Mouse (Mus musculus) hindbrain, embryonic 11.5 days (tissue): ENCODE results near the gene Aqp6. TPM values are rescaled to one million over a fixed set of nuclear protein-coding genes. Genes with fewer than 3 reads are reported as not detected.

Experiments
- ATAC-seq: fragments of 200-750 bp; cut with Nextera tagmentation; 2 replicates; pipeline ENCODE4 v1.8.0; 2017; ENCODE audit warnings: mild to moderate bottlenecking, moderate TSS enrichment, moderate library complexity; ENCODE audit not compliant: low FRiP score
- DNase-seq: peaks from one replicate; pipeline ENCODE4 v3.0.0-alpha.2; 2015; ENCODE audit warnings: low spot score
- H3K27ac ChIP-seq: fragments of 300-500 bp; sonication (generic); 2 replicates; pipeline ENCODE4 v1.5.1; 2014; ENCODE audit warnings: mild to moderate bottlenecking, low read depth, low read length
- H3K27me3 ChIP-seq: fragments of 300-500 bp; sonication (generic); 2 replicates; pipeline ENCODE4 v1.6.1; 2014; ENCODE audit warnings: mild to moderate bottlenecking, low read length, moderate library complexity, mixed read lengths; ENCODE audit not compliant: control insufficient read depth, insufficient read depth
- H3K36me3 ChIP-seq: fragments of 300-500 bp; sonication (generic); 2 replicates; pipeline ENCODE4 v1.6.1; 2014; ENCODE audit warnings: mild to moderate bottlenecking, low read length, moderate library complexity, mixed read lengths; ENCODE audit not compliant: control insufficient read depth, insufficient read depth
- H3K4me1 ChIP-seq: fragments of 300-500 bp; sonication (generic); replicated peaks from 2 replicates; pipeline ENCODE4 v1.6.1; 2014; ENCODE audit warnings: low read length, mixed read lengths; ENCODE audit not compliant: control insufficient read depth, insufficient read depth
- H3K4me2 ChIP-seq: fragments of 300-500 bp; sonication (generic); replicated peaks from 2 replicates; pipeline ENCODE4 v1.6.1; 2014; ENCODE audit warnings: mild to moderate bottlenecking, low read depth, low read length
- H3K4me3 ChIP-seq: fragments of 300-500 bp; sonication (generic); 2 replicates; pipeline ENCODE4 v1.5.1; 2014; ENCODE audit warnings: low read depth, low read length
- H3K9ac ChIP-seq: fragments of 300-500 bp; sonication (generic); 2 replicates; pipeline ENCODE4 v1.6.1; 2014; ENCODE audit warnings: low read depth, low read length
- H3K9me3 ChIP-seq: fragments of 300-500 bp; sonication (generic); 2 replicates; pipeline ENCODE4 v1.6.1; 2016; ENCODE audit warnings: low read length; ENCODE audit not compliant: control insufficient read depth
- WGBS: fragments of 180-500 bp; shearing (Covaris S2); extraction: QIAGEN DNeasy Blood & Tissue Kit; methylation state at CpG from one replicate; pipeline ENCODE4 v1.1.7; 2014; 5-methylcytosine and 5-hydroxymethylcytosine counted together
- polyA plus RNA-seq: library from polyadenylated mRNA; unstranded; fragments of >200 nt; fragmentation: Nextera tagmentation; extraction: Ambion mirVana; gene quantifications from 2 replicates; pipeline ENCODE4 v1.2.1, GENCODE M21; 2014

The Aqp6 gene
- polyA plus RNA-seq, 1 experiment from 2014 or later = 1.7 TPM

GRCm38 (mm10) chr15:99603216-99603615 is 2.0 kb downstream of the Aqp6 start:
- H3K9ac ChIP-seq = no peak overlapping the region
- H3K4me1 ChIP-seq = peaks cover 21% of the 10 kb centered on the region
- H3K9me3 ChIP-seq = no peaks in the 10 kb centered on the region
- 79% methylated on average over 7 of the region's 7 CpGs for WGBS
- no peak overlapping the region for H3K4me2 ChIP-seq
- no peaks in the 10 kb centered on the region for H3K36me3 ChIP-seq
- no peak overlapping the region for H3K27ac ChIP-seq
- H3K4me3 ChIP-seq = no peak overlapping the region
- no peaks in the 10 kb centered on the region for H3K27me3 ChIP-seq
- ATAC-seq (no peak), DNase-seq (no peak)

GRCm38 (mm10) chr15:99605595-99605994 is 4.4 kb downstream of the Aqp6 start:
- ATAC-seq = no peak
- H3K4me3 ChIP-seq = no peak overlapping the region
- peaks cover 15% of the 10 kb centered on the region for H3K4me1 ChIP-seq
- H3K27me3 ChIP-seq = no peaks in the 10 kb centered on the region
- H3K36me3 ChIP-seq = no peaks in the 10 kb centered on the region
- no peak overlapping the region for H3K4me2 ChIP-seq
- H3K9ac ChIP-seq = no peak overlapping the region
- WGBS = 65% methylated on average over 3 of the region's 3 CpGs
- H3K27ac ChIP-seq = no peak overlapping the region
- H3K9me3 ChIP-seq = no peaks in the 10 kb centered on the region
- DNase-seq = no peak

- 35% methylated on average over 5 of the region's 5 CpGs for WGBS
- Histone ChIP-seq H3K4me3 (no peak overlapping the region), H3K36me3 (no peaks in the 10 kb centered on the region), H3K4me1 (peaks cover 20% of the 10 kb centered on the region), H3K9me3 (no peaks in the 10 kb centered on the region), H3K9ac (no peak overlapping the region), H3K27ac (no peak overlapping the region), H3K4me2 (no peak overlapping the region), H3K27me3 (no peaks in the 10 kb centered on the region)
- ATAC-seq = no peak
- peak; percentile 17 for DNase-seq
Observed at GRCm38 (mm10) chr15:99606515-99606914, 5.3 kb downstream of the Aqp6 start.

GRCm38 (mm10) chr15:99607388-99608113 is 6.4 kb downstream of the Aqp6 start:
- Histone ChIP-seq H3K4me1 (peaks cover 17% of the 10 kb centered on the region), H3K4me3 (no peak overlapping the region), H3K36me3 (no peaks in the 10 kb centered on the region), H3K27me3 (no peaks in the 10 kb centered on the region), H3K4me2 (no peak overlapping the region), H3K9me3 (no peaks in the 10 kb centered on the region), H3K9ac (no peak overlapping the region), H3K27ac (peak overlapping the region; percentile 74)
- peak; percentile 57 for DNase-seq
- whole genome bisulfite sequencing = 16% methylated on average over 10 of the region's 10 CpGs
- ATAC-seq = peak; percentile 90

GRCm38 (mm10) chr15:99608382-99609125 is 7.4 kb downstream of the Aqp6 start:
- no peaks in the 10 kb centered on the region for H3K27me3 ChIP-seq
- WGBS = 83% methylated on average over 13 of the region's 13 CpGs
- no peak for DNase-seq

GRCm38 (mm10) chr15:99611563-99611962 is 10.4 kb downstream of the Aqp6 start:
- H3K4me3 ChIP-seq = no peak overlapping the region
- H3K27me3 ChIP-seq = no peaks in the 10 kb centered on the region
- H3K4me1 ChIP-seq = peaks cover 14% of the 10 kb centered on the region
- no peak for DNase-seq
- no peak for ATAC-seq
- H3K9ac ChIP-seq = no peak overlapping the region
- no peak overlapping the region for H3K4me2 ChIP-seq
- H3K9me3 ChIP-seq = no peaks in the 10 kb centered on the region
- H3K36me3 ChIP-seq = no peaks in the 10 kb centered on the region
- WGBS = 74% methylated on average over 7 of the region's 7 CpGs
- H3K27ac ChIP-seq = no peak overlapping the region

More at GRCm38 (mm10) chr15:99608382-99609125, 7.4 kb downstream of the Aqp6 start:
- H3K9ac ChIP-seq = no peak overlapping the region
- H3K4me2 ChIP-seq = no peak overlapping the region
- H3K27ac ChIP-seq = no peak overlapping the region
- ATAC-seq = no peak
- H3K9me3 ChIP-seq = no peaks in the 10 kb centered on the region
- peaks cover 15% of the 10 kb centered on the region for H3K4me1 ChIP-seq
- H3K36me3 ChIP-seq = no peaks in the 10 kb centered on the region
- no peak overlapping the region for H3K4me3 ChIP-seq

GRCm38 (mm10) chr15:99614273-99614672 is 13.1 kb downstream of the Aqp6 start:
- no peaks in the 10 kb centered on the region for H3K27me3 ChIP-seq
- H3K27ac ChIP-seq = no peak overlapping the region
- peaks cover 5% of the 10 kb centered on the region; the same call in 1 of the 2 replicates for H3K4me1 ChIP-seq
- H3K36me3 ChIP-seq = no peaks in the 10 kb centered on the region
- H3K9me3 ChIP-seq = no peaks in the 10 kb centered on the region
- no peak overlapping the region for H3K9ac ChIP-seq
- no peak for DNase-seq
- no peak overlapping the region for H3K4me2 ChIP-seq
- ATAC-seq = no peak
- 78% methylated on average over 13 of the region's 13 CpGs for WGBS
- no peak overlapping the region for H3K4me3 ChIP-seq

GRCm38 (mm10) chr15:99614753-99615152 is 13.6 kb downstream of the Aqp6 start:
- WGBS = 29% methylated on average over 11 of the region's 12 CpGs
- no peak overlapping the region for H3K27ac ChIP-seq

More at GRCm38 (mm10) chr15:99614753-99615152, 13.6 kb downstream of the Aqp6 start:
- H3K9me3 ChIP-seq = no peaks in the 10 kb centered on the region
- no peak overlapping the region for H3K4me3 ChIP-seq
- peaks cover 5% of the 10 kb centered on the region; the same call in 1 of the 2 replicates for H3K4me1 ChIP-seq
- no peaks in the 10 kb centered on the region for H3K36me3 ChIP-seq
- ATAC-seq = no peak
- H3K27me3 ChIP-seq = no peaks in the 10 kb centered on the region
- no peak overlapping the region for H3K4me2 ChIP-seq
- H3K9ac ChIP-seq = no peak overlapping the region
- DNase-seq = no peak
